Mouse (Mus musculus) forelimb bud, embryonic 11.5 days (tissue): ENCODE measurements at regions not wholly inside any gene's neighbourhood (a gene's known extent, or its start where the extent isn't known, plus 50 kb on each side); places are given as distances from the start of the nearest gene placed in this dataset.

Experiments used
- DNase-seq: peaks from one replicate; pipeline ENCODE4 v3.0.0-alpha.2; 2012; ENCODE audit warnings: low read depth, low spot score

DNA sequence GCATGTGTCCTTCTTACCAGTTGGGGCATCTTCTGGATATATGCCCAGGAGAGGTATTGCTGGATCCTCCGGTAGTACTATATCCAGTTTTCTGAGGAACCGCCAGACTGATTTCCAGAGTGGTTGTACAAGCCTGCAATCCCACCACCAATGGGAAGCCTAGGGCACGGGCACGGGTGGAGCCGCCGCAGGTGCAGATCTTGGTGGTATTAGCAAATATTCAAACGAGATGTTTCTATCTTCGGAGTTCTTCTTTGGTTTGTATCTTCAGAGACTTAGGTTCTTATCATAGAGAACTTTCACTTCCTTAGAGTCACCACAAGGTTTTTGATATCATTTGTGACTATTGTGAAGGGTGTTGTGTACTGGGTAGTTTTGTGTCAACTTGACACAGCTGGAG lies 103.1 kb downstream of the Btbd35f12 start:
- DNase-seq = peak; percentile 59
